8 mouse cellular contexts compared by ENCODE assay signal in the genomic region with DNA sequence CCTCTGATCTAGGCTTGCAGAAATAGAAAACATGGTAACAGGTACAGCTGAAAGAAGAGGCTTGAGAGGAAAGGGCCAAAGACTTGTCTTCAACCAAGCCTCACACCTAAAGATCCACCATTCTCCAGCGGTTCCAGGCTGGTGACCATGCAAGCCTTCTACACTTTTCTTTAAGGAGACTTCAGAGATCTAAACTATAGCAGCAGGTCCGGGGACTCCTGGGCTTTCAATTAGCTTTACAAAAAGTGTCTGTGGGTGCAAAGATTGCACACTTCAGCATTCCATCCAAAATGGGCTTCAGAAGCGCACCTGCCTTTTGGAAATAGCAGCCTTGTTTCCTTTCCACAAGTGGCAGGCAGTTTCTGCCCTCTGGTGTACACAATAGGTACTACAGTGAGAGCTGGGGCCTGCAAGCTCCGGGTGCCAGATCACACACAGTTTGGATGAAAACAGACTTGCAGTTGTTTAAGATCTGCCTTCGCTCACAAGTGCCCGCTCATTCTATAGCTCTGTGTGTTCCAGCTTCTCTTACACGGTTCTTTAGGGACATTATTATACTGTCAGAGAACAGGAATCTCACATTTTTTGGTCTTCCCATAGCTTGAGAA. TPM values are rescaled to one million over a fixed set of nuclear protein-coding genes. Genes with fewer than 3 reads are reported as not detected.
DNase-seq lines count a peak whose midpoint lies in the region; ATAC-seq lines count a peak whose summit lies in the region.

No protein-coding gene starts in this region.

- no peak overlapping the region for H3K9ac ChIP-seq in stomach, embryonic 15.5 days

- peak; percentile 39; the same call in 1 of the 2 replicates for ATAC-seq in stomach, embryonic 15.5 days (ENCODE audit: insufficient read depth, low FRiP score, low read depth)

- H3K4me1 ChIP-seq in limb, embryonic 10.5 days = peaks cover 6% of the 10 kb centered on the region; the same call in 1 of the 2 replicates
- H3K4me1 ChIP-seq in stomach, embryonic 15.5 days = no peaks in the 10 kb centered on the region

- no peak overlapping the region for H3K4me3 ChIP-seq in limb, embryonic 10.5 days
- no peak overlapping the region for H3K4me3 ChIP-seq in stomach, embryonic 15.5 days (replicated peaks)

- no peaks in the 10 kb centered on the region for H3K27me3 ChIP-seq in limb, embryonic 10.5 days (ENCODE audit: low read depth, poor library complexity, severe bottlenecking)
- no peaks in the 10 kb centered on the region for H3K27me3 ChIP-seq in stomach, embryonic 15.5 days (replicated peaks)

- no peaks in the 10 kb centered on the region for H3K9me3 ChIP-seq in limb, embryonic 10.5 days (replicated peaks)
- no peaks in the 10 kb centered on the region for H3K9me3 ChIP-seq in stomach, embryonic 15.5 days

- 62% methylated on average over 7 of the region's 7 CpGs for WGBS in limb, embryonic 10.5 days
- WGBS in stomach, embryonic 15.5 days = 41% methylated on average over 7 of the region's 7 CpGs

- H3K36me3 ChIP-seq in limb, embryonic 10.5 days = peaks cover 38% of the 10 kb centered on the region
- peaks cover 23% of the 10 kb centered on the region for H3K36me3 ChIP-seq in stomach, embryonic 15.5 days

- DNase-seq in 3T3-L1 (ENCODE audit: low read depth, low spot score) (peak; percentile 75), adipocyte (ENCODE audit: low spot score) (peak; percentile 79)
- peak; percentile 30 for DNase-seq in embryo, embryonic 11.5 days (ENCODE audit: low read depth, low spot score)
- DNase-seq in heart, adult 18-20 months = peak; percentile 75 to 85
- DNase-seq in kidney, adult 18-20 months = peak; percentile 68
- peak; percentile 64 for DNase-seq in limb, embryonic 10.5 days (ENCODE audit: low spot score)
- DNase-seq in naive thymus-derived CD4-positive, alpha-beta T cell, adult 2 months (ENCODE audit: low read depth) = peak; percentile 82

- H3K27ac ChIP-seq in limb, embryonic 10.5 days = no peak overlapping the region
- no peak overlapping the region for H3K27ac ChIP-seq in stomach, embryonic 15.5 days

- no peak overlapping the region for H3K4me2 ChIP-seq in stomach, embryonic 15.5 days

RNA-seq across cellular contexts. Expression of a gene that starts 0.6 kb away (rescaled TPM):
- total RNA-seq in heart, adult 18-20 months (2021) = 10 to 100 TPM; 50.9 to 60.2 TPM
- polyA plus RNA-seq in limb, embryonic 10.5 days (2016; fragmentation: Nextera tagmentation; extraction: Ambion mirVana) = not detected in 2 replicates
- 0.13 and 0.18 TPM in 2 replicates for polyA plus RNA-seq in stomach, embryonic 15.5 days (2015; fragmentation: Nextera tagmentation; extraction: Ambion mirVana)

RNA-seq across cellular contexts. Expression of a gene that starts 48.4 kb away (rescaled TPM):
- total RNA-seq in heart, adult 18-20 months (2021) = 100 to 1,000 TPM in 1 of 2 experiments, 10 to 100 TPM in 1; 98.6 to 105 TPM
- polyA plus RNA-seq in limb, embryonic 10.5 days (2016; fragmentation: Nextera tagmentation; extraction: Ambion mirVana) = 117 and 124 TPM in 2 replicates
- 90.1 and 107 TPM in 2 replicates for polyA plus RNA-seq in stomach, embryonic 15.5 days (2015; fragmentation: Nextera tagmentation; extraction: Ambion mirVana)

Comparison
In these comparisons a context has a peak if more than half of its experiments do, and no peak if none do; other contexts are left out.
1. DNase-seq: peak in every context shown above with its lines; median percentile 82 in naive thymus-derived CD4-positive, alpha-beta T cell, adult 2 months; 80 in heart, adult 18-20 months; 79 in adipocyte; 75 in 3T3-L1; 68 in kidney, adult 18-20 months; 64 in limb, embryonic 10.5 days; 30 in embryo, embryonic 11.5 days.